Mouse (Mus musculus) NIH3T3 (cell line): ENCODE results near the gene Dgkd.

Experiments
- DNase-seq: peaks from one replicate; pipeline ENCODE4 v3.0.0-alpha.2; 2012; ENCODE audit warnings: low read depth

Gene Dgkd

DNA sequence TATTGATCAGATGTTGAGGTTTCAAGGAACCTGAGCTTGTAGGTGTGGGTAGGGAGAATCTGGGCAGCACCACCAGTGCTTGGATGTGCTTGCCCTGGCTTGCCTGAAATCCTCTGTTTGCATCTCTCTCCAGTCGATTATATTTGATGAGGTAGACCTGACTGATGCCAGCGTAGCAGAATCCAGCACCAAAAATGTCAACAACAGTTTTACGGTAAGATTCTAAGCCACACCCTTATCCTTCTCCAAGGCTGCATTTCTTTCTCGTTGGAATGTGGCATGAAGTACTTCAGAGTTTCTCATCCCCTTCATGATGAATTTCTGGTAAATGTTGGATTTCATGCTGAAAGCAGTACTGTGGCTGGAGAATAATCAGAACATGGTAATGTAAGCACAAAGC lies 28.6 kb downstream of the Dgkd start:
- no peak for DNase-seq

- DNase-seq, result no peak
Observed at GRCm38 (mm10) chr1:87882554-87882953, 29.5 kb downstream of the Dgkd start.

- peak; percentile 45 for DNase-seq
Observed at GRCm38 (mm10) chr1:87890960-87891359, 37.9 kb downstream of the Dgkd start.

- DNase-seq, result no peak
Observed at GRCm38 (mm10) chr1:87891634-87892033, 38.5 kb downstream of the Dgkd start.

- no peak for DNase-seq
Observed at GRCm38 (mm10) chr1:87892499-87892898, 39.4 kb downstream of the Dgkd start.

DNA sequence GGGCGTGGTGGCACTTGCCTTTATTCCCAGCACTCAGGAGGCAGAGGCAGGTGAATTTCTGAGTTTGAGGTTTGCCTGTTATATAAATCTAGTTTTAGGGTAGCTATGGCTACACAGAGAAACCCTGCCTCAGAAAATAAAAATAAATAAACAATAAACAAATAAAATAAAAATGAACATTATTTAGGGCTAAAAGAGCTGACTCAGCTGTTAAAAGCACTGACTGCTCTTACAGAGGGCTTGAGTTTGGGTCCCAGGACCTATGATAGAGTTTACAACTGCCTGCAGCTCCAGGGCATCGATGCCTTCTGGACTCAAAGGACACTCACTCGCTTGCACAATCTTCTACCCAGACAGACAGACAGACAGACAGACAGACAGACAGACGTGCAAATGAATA lies 40.3 kb downstream of the Dgkd start:
- no peak for DNase-seq

GRCm38 (mm10) chr1:87896921-87897320 lies 43.8 kb downstream of the Dgkd start:
- DNase-seq, result no peak

DNA sequence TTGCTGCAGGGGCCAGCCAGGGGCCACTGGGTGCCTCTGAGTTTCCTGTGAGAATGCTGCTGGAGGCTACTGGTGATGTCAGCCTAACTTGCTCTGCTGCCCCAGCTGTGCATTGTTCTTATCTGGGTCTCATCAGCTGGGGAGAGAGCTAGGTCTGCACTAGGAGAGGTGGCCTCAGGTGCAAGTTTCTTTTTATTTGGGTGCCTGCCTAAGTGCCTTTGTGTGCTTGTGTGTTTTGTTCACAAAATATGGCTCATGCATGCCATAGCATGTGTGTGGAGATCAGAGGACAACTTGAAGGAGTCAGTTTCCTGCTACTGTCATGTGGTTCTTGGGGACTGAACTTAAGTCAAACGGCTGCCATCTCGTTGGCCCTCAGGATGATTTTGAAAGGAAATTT lies 46.6 kb downstream of the Dgkd start:
- no peak for DNase-seq

DNA sequence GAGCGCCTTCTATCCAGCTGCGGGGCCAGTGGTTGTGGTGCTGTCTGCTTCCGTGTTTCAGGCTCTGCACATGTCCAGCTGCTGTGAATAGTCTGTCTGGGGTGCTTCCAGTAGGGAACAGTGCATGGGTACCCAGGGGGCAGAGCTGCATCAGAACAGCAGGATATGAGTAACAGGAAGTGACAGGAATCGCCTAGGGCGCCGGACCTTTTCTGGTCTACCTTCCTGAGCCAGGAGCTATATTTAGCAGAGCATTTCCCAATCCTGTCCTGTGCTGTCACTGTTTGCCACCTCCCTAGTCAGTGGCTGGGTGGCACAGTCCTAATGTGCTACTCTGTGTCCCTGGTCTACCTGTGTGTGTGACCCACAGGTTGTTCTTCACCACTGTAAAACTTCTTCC lies 47.9 kb downstream of the Dgkd start:
- DNase-seq, result no peak

DNA sequence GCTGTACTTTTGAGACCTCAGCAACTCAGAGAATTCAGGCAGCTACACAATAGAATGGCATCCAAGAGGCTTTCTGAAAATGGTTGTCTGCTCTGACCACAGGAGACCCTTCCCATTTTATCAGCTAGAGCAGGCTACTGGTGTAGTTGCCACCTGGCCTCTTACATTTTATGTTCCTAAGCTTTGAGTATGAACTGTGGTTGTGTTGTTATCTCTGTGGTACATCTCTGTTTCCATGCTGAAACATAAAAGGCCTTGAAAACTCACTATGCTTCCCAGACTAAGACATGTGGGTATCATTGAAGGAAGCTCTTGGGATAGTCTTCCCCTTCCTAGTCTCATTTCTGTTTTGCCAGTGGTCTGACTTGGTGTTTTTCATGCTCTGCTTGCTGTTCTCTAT lies 49.1 kb downstream of the Dgkd start:
- DNase-seq, result no peak

DNA sequence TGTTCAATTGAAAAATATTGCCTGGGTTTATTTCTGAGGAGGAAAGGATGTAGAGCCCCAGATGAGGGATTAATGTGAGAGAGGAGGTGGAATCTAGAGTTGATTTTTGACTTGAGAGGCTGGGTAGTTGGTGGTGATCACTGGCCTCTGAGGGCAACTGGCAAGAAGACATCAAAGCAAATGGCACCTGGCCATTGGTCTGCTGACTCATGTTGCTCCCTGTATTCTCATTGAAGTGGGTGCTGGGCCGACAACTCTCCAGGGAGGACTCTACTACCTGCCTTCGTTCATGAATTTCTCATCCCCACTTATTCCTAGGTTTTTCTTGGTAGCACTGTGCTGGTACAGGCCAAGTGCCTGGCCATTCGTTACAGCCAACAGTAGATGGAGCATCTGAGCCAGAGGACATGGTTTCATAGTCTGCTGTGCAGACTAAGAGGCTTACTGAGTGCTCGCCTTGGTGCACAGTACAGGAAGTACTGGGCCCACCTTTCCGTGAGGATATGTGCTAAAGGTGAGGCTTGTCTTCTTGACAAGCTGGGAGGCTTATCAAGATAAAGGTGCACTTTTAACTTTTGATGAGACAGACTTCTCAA lies 53.4 kb downstream of the Dgkd start:
- no peak for DNase-seq

GRCm38 (mm10) chr1:87908006-87908405 lies 54.9 kb downstream of the Dgkd start:
- DNase-seq, result no peak

DNA sequence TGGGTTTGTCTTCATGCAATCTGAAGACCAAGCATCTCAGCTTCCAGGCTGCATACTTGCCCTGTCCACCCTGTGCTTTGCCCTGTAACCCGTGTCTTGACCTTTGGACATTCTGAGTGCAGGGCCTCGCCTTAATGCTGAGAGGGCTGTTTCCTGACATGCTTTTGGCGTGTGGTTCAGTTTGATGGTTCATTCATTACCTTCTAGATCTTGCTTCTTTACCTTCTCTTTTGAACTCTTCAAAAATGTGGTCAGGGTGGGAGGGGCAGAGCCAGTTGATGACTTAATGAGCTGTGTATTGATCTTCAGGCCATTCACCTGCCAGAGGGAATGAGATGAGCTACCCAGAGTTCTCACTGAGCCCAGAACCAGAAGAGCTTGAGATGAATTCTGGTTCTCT lies 55.6 kb downstream of the Dgkd start:
- DNase-seq, result no peak

DNA sequence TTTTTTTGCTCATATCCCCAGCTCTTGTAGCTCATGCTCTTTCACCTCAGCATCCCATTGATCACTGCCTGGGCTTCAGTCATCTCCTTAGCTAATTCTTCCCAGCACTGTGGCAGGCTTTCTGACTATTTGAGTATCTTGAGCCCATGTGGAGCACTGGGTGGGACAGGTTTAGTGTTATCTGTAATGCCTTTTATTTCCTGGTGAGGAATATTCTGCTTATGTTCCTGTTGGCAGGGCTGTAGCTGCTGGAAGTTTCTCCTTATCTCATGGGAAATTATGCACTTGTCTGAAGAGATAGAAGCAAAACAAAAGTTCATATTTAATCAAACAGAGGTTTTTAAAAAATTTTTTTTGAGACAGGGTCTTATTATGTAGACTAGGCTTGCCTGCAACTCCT lies 56.5 kb downstream of the Dgkd start:
- DNase-seq, result no peak

GRCm38 (mm10) chr1:87910428-87910827 lies 57.3 kb downstream of the Dgkd start:
- no peak for DNase-seq

DNA sequence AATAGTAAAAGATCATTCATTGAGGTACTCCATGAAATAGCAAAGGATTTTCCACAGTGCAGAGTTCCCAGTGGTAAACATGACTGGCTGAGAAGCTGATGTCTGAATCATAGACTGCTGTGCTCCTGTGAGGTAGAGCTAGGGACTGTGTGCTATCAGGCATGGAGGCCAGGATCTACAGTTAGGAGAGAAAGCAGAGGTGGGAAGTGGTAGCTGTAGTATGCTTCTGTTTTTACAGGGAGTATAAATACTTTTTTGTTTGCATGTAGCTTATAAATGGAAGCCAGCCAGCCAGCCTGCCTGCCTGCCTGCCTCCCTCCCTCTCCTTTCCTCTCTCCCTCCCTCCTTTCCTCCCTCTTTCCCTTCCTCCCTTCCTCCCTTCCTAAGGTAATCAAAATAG lies 60.3 kb downstream of the Dgkd start:
- DNase-seq, result peak; percentile 17

DNA sequence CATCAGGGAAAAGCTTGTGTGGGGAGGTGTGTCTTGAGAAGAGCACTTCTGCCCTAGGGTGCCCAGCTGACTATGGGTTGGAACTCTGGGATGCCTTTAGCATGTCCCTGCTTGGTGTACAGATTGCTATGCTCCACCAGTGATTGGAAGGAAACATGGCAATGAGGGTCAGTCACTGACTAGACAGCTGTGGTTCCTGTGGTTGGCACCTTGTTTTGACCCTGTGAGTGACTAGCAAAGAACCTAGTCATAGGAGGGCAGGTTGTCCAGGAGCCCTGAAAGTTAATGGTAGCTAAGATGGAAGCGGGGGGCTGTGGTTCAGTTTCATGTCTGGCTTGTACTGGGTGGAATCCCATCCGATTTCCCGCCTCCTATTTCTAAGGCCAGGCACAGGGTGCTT lies 64.3 kb downstream of the Dgkd start:
- no peak for DNase-seq

GRCm38 (mm10) chr1:87918061-87918460 lies 65.0 kb downstream of the Dgkd start:
- no peak for DNase-seq

DNA sequence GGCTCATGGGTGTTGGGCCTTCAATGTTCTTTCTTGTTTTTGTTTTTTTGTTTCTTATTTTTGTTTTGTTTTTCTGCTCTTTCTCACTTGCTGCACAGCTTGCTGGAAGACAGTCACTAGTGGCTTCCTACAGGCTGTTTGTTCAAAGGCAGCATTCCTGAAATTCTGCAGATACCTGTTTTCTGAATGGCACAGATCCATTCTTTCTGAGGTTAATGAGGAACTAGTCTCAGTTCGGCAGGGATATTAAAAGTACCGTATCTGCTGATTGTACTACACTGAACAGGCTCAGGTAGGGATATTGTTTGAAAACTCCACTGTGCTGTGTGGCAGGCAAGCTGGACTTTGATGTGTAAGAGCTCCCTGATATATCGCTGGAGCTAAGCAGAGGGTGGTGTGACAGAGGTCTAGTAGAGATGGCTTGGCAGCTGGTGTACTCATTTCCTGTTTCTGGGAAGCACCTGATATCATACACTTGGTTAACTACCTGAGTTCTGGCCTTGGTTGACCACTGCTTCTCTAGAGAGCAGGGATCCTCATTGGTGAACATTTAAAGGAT lies 67.0 kb downstream of the Dgkd start:
- DNase-seq, result no peak

DNA sequence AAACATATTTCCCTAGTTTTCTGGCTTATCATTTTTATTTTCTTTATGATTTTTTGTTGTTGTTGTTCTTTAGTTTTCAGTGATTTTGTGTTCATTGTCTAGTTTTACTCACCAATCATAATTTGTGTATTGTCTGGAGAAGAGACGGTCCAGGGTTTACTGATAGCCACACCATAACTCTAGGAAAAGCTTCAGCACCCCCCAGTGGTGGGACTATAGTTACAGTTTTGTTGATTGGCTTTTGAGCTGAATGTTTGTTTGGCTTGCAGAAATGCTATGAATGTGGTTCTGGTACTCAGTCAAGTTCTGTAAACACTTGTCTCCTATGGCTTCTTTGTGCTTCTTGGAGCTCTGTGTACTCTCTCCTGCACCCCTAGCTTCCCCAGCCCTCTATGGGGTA lies 69.6 kb downstream of the Dgkd start:
- DNase-seq, result peak; percentile 85

DNA sequence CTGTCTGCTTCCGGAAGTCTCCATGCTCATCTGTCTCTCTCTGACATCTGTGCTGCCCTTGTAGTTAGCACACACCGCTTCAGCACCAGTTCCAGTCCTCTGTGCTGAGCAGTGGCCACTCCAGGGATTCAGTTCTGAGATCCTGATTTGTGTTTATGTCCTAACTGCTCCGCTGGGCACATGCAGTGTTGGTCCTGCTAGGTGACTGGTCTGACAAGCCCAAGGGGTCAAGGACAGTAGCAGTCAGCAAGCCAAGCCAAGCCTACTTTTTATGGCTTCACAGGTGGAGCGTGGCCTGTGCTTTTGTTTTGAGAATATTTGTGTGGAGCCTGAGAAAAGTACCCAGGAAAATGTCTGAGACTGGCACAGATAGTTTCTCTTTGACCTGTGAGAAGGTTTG lies 71.8 kb downstream of the Dgkd start:
- no peak for DNase-seq

GRCm38 (mm10) chr1:87929730-87930129 lies 76.6 kb downstream of the Dgkd start:
- no peak for DNase-seq

DNA sequence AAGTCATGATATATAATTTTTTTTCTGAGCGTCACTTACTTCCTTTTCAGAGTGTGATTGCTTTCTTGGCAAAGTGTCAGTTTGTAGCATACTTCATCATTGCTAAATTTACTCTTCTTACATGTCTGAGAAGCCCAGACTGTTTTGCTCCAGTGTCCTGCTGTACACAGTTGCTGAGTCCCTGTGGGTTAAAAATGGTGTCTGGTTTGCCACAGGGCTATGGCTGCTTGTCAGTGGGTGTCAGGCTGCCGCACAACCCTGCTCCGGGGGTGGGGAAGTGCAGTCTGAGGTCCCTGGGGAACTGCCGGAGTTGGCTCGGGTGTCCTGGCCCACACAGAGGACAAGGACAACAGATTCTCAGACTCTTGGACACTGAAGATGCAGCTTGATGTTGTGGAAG lies 80.0 kb downstream of the Dgkd start:
- DNase-seq, result no peak

- DNase-seq, result no peak
Observed at GRCm38 (mm10) chr1:87935095-87935494, 82.0 kb downstream of the Dgkd start.

DNA sequence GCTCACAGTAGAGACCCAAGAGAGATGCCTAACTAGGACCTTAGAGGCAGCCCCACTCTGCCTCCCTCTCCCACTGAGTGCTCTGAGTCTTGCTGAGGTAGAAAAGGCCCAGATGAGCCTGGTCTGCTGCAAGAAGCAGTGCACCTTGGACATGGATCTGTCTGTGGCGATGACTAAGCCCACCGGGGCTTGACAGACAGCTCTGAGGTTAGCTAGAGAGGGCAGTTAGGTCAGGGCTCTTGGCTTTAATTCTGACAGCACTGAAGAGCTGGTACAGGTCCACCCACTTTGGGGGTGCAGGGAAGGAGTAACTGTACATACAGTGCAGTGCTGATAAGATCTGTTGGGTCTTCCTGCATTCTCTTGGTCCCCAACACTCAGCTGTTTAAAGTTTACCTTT lies 82.5 kb downstream of the Dgkd start:
- peak; percentile 11 for DNase-seq
